Mouse (Mus musculus) left cerebral cortex, postnatal 36 days (tissue): ENCODE results near the gene Slc25a43. TPM values are rescaled to one million over a fixed set of nuclear protein-coding genes. Genes with fewer than 3 reads are reported as not detected.
"Not testable (repeated sequence)": the region's sequence is repeated elsewhere in the genome, so short reads cannot be mapped to it uniquely, and the experiment has no call there.

ENCODE experiments used
- DNase-seq, 2 experiments: peaks; one replicate each; pipeline ENCODE4 v3.0.0; 2021 to 2022; ENCODE audit warnings: low spot score in 2 of 2, mixed read lengths in 1 of 2
- intact Hi-C: fragments of 180-260 bp; cut with DNase I; formaldehyde crosslinking; loops from one replicate; pipeline ENCODE4 v1.15.1; 2025
- total RNA-seq, 2 experiments: library from RNA; stranded (reverse); gene quantifications; 2 replicates each; pipeline ENCODE4 v1.2.3; 2021

The Slc25a43 gene
- total RNA-seq, 2 experiments from 2014 or later: 0.35 to 0.48 TPM

- intact Hi-C loops: no loop called here
Observed at GRCm38 (mm10) chrX:36772591-36772990, 29.1 kb downstream of the Slc25a43 start.

DNA sequence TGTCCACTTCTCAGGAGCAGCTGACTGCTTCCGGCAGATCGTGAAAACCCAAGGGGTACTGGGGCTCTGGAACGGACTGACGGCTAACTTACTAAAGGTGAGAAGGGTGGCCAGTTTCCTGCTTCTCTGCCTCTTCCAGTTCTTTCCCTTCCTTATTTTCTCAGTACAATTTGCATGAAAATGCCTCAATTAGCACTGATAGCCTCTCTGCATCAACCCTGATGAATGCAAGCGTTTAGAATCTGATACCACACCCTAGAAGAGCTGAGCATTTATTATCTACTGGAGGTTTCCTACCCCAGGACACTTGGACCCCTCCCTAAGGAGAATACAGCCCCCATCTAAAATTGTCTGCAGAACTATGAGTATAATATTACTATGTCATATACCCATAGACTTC, 32.1 kb downstream of the Slc25a43 start:
- intact Hi-C loops: no loop called here
- no peak for DNase-seq

More at GRCm38 (mm10) chrX:36772591-36772990, 29.1 kb downstream of the Slc25a43 start:
- no peak for DNase-seq

DNA sequence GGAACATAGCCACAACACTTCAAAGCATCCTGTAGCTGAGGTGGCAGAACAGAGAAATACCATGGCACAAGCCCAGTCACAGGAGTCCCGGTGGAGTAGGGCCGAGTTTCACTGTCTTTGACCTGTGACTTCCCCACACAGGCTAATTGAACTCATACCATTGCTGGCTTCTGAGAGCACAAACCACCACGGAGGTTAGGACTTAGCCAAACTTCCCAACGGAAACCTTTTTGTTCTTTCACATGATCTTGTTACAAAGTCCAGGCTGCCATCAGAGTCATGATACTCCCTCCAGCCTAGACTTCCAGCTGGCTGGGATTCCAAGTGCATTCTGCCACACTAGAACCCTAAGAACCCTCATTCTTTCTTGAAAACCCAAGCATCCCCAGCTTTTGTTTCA, 34.2 kb downstream of the Slc25a43 start:
- intact Hi-C loops: no loop called here
- DNase-seq: no peak

DNA sequence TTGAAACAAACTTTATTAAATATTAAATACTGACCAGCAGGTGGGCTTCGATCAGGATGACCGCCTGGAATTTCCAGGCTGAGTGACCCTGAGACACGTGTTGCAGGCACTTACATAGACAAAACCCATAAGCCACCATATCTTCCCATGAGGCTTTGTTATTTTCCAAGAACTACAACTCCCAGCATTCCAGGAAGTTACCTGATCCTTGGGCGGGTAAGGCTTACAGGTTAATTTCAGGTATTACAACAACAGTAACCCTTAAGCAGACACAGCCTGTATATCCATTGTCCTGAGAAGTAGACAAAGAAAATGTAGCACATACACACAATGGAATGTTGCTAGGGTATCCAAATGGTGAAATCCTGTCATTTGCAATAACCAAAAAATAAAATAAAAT, 45.9 kb downstream of the Slc25a43 start:
- DNase-seq: no peak

DNA sequence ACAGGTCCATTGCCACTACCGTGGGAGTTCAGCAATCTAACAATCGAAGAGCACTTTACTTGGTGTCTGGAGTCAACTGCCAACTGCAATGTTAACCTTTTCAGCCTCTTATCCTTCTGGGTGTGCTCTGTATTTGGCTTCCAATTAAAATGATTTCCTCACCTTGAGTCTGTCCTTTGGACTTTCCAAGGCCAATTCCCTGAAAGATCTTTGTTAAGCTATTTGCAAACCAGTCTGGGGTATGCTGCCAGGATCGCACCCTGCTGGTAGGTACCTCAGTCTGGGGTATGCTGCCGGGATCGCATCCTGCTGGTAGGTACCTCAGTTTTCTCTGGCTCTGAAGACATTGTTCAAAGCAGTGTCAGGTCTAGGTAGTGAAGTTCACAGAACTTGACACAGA, 51.1 kb downstream of the Slc25a43 start:
- intact Hi-C loops: no loop called here
- DNase-seq: no peak

More for the DNA sequence above, 45.9 kb downstream of the Slc25a43 start:
- intact Hi-C loops: no loop called here

GRCm38 (mm10) chrX:36795424-36796162, 52.1 kb downstream of the Slc25a43 start, which contains the start of gene Slc25a5:
TSS of gene Slc25a5 (plus strand) at chrX:36795651.
- intact Hi-C loops: no loop called here

GRCm38 (mm10) chrX:36796163-36796581, 52.7 kb downstream of the Slc25a43 start:
- intact Hi-C loops: no loop called here

More at GRCm38 (mm10) chrX:36795424-36796162, 52.1 kb downstream of the Slc25a43 start, which contains the start of gene Slc25a5:
- DNase-seq: peak; percentile 77 to 82

DNA sequence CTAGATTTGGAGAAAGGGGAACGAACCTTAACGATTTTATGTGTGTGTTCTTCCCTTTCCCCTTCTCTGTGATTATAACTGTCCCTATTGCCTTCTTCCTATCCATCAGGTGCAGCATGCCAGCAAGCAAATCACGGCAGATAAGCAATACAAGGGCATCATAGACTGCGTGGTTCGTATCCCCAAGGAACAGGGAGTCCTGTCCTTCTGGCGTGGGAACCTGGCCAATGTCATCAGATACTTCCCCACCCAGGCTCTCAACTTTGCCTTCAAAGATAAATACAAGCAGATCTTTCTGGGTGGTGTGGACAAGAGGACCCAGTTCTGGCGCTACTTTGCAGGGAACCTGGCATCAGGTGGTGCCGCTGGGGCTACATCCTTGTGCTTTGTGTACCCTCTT, 53.3 kb downstream of the Slc25a43 start:
- intact Hi-C loops, DNase-seq: not testable (repeated sequence)

More at GRCm38 (mm10) chrX:36796163-36796581, 52.7 kb downstream of the Slc25a43 start:
- DNase-seq: peak; percentile 80 to 84

DNA sequence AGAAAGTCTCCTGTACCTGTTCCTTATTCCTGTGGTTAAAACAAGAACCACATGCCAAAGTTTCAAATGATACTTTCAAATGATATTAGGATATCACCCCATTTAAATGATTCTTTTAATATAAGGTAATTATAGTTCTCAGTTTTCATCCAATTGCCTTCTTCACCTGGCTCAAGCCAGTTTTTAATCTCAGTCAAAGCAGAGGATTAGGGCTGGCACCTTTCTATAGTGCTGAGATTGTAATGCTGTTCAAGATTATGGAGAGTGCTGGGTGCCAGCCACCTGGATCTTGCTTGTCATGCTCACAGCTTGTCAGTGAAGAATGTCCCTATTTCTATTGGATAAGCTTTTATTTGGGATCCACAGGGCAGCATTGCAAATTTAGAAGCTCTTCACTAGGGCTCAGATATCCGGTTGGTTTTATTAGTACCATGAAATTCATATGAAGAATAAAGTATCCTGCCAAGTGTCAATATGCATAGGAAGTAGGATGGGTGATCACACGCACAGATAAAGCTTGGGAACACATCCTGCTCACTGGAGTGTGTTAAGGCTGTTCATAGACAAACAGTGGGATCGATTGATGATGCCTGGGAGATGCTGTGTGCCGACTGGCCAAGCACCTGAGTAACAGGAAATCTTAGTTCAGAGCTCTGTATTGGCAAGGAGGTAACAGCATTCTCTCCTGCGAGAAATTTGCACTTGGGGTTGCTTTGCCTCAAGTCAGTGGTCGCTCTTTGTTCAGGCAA, 55.8 kb downstream of the Slc25a43 start:
- DNase-seq: no peak
- intact Hi-C loops: no loop called here

DNA sequence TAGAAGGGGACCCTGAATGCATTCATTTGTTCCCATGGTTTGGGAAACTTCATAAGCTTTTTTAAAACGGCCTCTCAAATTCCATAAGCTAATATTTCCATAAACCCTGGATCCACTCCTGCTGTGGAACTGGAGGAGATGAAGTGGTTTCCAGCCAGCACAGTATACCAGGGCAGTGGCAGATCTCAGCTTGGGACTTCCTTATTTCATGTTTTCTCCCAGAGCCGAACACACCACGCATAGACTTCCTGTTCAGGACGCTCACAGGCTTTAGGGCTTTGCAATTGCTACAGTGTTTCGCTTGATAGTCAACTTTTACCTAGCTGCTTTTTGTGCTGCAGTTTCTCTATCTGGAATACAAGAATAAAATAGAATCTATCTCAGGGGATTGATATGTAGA, 59.7 kb downstream of the Slc25a43 start:
- DNase-seq: no peak
- intact Hi-C loops: no loop called here

DNA sequence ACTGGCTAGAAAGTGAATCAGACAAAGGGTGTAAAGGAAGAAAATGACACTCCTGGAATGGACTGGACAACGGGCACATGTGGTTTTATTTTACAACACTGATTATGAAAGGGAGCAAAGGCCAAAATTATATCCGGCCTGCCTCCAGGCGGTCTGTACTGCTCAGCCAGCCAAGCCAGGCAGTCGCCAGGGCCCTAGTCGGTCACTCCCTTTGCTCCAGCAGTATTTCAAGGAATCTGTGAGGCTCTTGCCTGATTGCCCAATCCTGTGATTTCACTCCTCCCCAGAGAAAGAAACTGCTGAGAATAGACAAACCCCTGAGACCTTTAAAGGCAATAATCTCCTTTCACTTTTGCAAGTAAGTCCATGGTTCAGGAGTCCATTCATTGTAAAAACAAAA, 60.7 kb downstream of the Slc25a43 start:
- DNase-seq: no peak
- intact Hi-C loops: no loop called here

- no peak for DNase-seq
- intact Hi-C loops: loop anchor here (5.0 kb wide), 1 partner anchor 97 kb away; the partner anchor contains the start of gene Nkrf
Observed at GRCm38 (mm10) chrX:36805466-36806235, 62.2 kb downstream of the Slc25a43 start.

DNA sequence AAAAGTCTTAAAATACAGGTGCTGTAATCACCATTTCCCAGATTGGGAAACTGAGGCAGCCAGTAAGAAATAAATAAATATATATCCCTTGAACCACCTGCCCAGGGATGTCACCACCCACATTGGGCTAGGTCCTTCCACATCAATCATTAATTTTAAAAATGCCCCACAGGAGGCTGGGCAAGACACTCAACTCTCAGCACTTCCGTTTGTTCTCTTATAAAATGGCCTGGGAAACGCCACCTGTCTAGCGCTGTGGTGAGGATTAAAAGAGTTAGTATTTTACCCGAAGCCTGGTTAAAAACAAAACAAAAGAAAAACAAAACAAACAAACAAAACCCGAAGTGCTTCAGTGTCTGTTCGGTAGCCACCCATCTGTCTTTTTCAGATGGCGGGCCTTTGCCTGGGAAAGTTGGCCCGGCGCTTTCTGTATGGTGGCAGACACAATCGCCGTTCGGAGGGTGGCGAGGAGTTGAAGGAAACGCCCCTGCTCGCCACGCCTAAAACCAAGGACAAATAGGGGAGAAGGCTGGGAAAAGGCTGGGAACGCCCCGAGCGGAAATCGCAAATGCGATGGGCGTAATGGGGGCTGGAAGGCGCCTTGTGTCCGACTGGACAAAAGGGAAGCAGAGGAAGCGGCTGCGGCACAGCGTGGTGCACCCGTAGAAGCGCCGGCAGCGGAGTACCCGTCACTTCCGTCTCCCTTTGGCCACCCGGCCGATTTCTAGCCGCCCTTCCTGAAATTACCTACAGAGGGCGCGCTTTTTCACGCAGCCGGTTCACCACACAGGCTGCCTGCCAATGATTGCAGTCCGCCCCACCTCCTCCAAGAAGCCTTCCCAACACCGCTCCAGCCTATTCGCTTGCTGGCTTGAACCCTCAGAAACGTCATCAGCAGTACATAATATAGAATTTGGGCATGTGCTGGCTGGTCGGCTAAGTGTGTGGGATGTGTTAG, 64.2 kb downstream of the Slc25a43 start:
- DNase-seq: peak; percentile 84 to 86
- intact Hi-C loops: loop anchor here (5.0 kb wide), 1 partner anchor 95 kb away; the partner anchor contains the start of gene Nkrf

DNA sequence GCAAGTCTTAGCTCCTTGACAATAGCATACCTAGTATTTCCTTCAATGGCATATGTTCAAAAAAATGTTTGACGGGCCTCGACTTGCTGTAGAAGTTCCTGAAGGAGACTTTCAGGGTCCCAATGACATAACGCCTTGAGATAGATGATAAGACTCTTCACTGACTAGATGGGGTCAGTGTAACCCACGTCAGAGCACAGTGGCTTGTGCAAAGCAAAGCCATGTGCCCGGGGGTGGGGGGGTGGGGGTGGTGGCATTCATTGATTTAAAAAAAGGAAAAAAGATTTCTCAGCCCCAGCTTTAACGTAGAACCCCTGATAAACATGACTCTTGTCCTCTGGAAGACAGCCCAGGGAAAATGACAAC, 64.8 kb downstream of the Slc25a43 start:
- intact Hi-C loops: loop anchor here (5.0 kb wide), 1 partner anchor 94 kb away; the partner anchor contains the start of gene Nkrf
- no peak for DNase-seq

GRCm38 (mm10) chrX:36811377-36811776, 67.9 kb downstream of the Slc25a43 start:
- intact Hi-C loops: no loop called here
- no peak for DNase-seq

DNA sequence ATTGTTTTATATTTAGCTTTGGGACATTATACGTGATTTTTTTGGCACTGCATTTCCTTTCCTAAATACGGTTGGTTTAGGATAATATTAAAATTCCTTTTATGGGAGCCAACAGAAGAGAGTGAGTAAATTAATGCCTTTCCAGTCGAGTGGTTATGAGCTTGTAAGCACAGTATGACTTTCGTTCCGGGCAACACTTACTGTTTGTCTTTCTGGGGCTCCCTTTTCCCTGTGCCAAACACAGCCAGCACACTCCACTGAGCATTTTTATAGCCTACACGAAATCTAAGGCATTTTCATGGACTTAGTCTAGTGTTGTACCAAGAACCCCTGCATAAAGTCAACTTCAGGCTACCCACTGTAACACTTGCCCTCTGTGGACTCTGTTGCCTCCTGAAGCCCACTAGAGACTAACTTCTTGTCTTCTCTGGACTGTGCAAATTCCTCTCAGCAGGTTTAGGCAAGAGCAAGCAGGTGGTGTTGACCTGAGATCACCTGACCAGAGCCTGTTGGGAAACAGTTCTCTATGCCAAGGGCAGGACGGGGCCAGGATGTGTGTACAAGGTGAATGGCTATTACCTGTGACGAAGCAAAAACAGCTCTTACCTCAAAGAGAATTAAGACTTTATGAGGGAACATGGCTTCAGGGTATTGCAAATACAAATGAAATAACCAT, 70.8 kb downstream of the Slc25a43 start:
- DNase-seq: no peak
- intact Hi-C loops: no loop called here

GRCm38 (mm10) chrX:36815022-36815421, 71.6 kb downstream of the Slc25a43 start:
- intact Hi-C loops: no loop called here
- DNase-seq: no peak

- no peak for DNase-seq
- intact Hi-C loops: no loop called here
Observed at GRCm38 (mm10) chrX:36815439-36815838, 72.0 kb downstream of the Slc25a43 start.
